Mouse (Mus musculus): ENCODE results near the gene Atg13. TPM values are rescaled to one million over a fixed set of nuclear protein-coding genes. Genes with fewer than 3 reads are reported as not detected.

Atg13 gene
- polyA plus RNA-seq, 1 experiment from 2014 or later: 27.6 TPM

GRCm38 (mm10) chr2:91705736-91706135, 4.6 kb downstream of the Atg13 start:
- no peak for ATAC-seq (ENCODE audit: insufficient read depth, low FRiP score)
- Histone ChIP-seq H3K27ac (ENCODE audit: low read length) (no peak overlapping the region), H3K9ac (ENCODE audit: low read length) (no peak overlapping the region), H3K4me1 (ENCODE audit: control insufficient read depth, insufficient read depth, low read length) (peaks cover 7% of the 10 kb centered on the region), H3K27me3 (ENCODE audit: control insufficient read depth, insufficient read depth, low read length) (no peaks in the 10 kb centered on the region), H3K4me2 (ENCODE audit: low read depth, low read length) (no peak overlapping the region), H3K36me3 (ENCODE audit: control insufficient read depth, insufficient read depth, low read length) (no peaks in the 10 kb centered on the region), H3K4me3 (replicated peaks; ENCODE audit: low read length) (no peak overlapping the region), H3K9me3 (replicated peaks; ENCODE audit: control insufficient read depth, low read length) (no peaks in the 10 kb centered on the region)
- 71% methylated on average over 6 of the region's 6 CpGs for WGBS

GRCm38 (mm10) chr2:91701366-91701765, 9.0 kb downstream of the Atg13 start:
- 96% methylated on average over 2 of the region's 2 CpGs for WGBS
- Histone ChIP-seq H3K27ac (ENCODE audit: low read length) (no peak overlapping the region), H3K4me3 (replicated peaks; ENCODE audit: low read length) (no peak overlapping the region), H3K4me2 (ENCODE audit: low read depth, low read length) (no peak overlapping the region), H3K9ac (ENCODE audit: low read length) (no peak overlapping the region), H3K27me3 (ENCODE audit: control insufficient read depth, insufficient read depth, low read length) (no peaks in the 10 kb centered on the region), H3K36me3 (ENCODE audit: control insufficient read depth, insufficient read depth, low read length) (no peaks in the 10 kb centered on the region), H3K9me3 (replicated peaks; ENCODE audit: control insufficient read depth, low read length) (no peaks in the 10 kb centered on the region), H3K4me1 (ENCODE audit: control insufficient read depth, insufficient read depth, low read length) (0 out of 2 replicates have a peak, but pooled peaks cover 3% of the 10 kb centered on the region)
- no peak for ATAC-seq (ENCODE audit: insufficient read depth, low FRiP score)

- no peaks in the 10 kb centered on the region for H3K36me3 ChIP-seq (ENCODE audit: control insufficient read depth, insufficient read depth, low read length)
- H3K27ac ChIP-seq (ENCODE audit: low read length): no peak overlapping the region
- no peak overlapping the region for H3K4me2 ChIP-seq (ENCODE audit: low read depth, low read length)
- no peak overlapping the region for H3K9ac ChIP-seq (ENCODE audit: low read length)
- 0 out of 2 replicates have a peak, but pooled peaks cover 3% of the 10 kb centered on the region for H3K4me1 ChIP-seq (ENCODE audit: control insufficient read depth, insufficient read depth, low read length)
- no peaks in the 10 kb centered on the region for H3K27me3 ChIP-seq (ENCODE audit: control insufficient read depth, insufficient read depth, low read length)
- H3K4me3 ChIP-seq (replicated peaks; ENCODE audit: low read length): no peak overlapping the region
- 60% methylated on average over 1 of the region's 1 CpGs for WGBS
- no peak for ATAC-seq (ENCODE audit: insufficient read depth, low FRiP score)
- no peaks in the 10 kb centered on the region for H3K9me3 ChIP-seq (replicated peaks; ENCODE audit: control insufficient read depth, low read length)
Observed at GRCm38 (mm10) chr2:91699225-91699624, 11.2 kb downstream of the Atg13 start.

GRCm38 (mm10) chr2:91696225-91696590, 14.2 kb downstream of the Atg13 start:
- ATAC-seq (ENCODE audit: insufficient read depth, low FRiP score): peak; percentile 73; the same call in 1 of the 2 replicates
- Histone ChIP-seq H3K36me3 (ENCODE audit: control insufficient read depth, insufficient read depth, low read length) (no peaks in the 10 kb centered on the region), H3K4me1 (ENCODE audit: control insufficient read depth, insufficient read depth, low read length) (0 out of 2 replicates have a peak, but pooled peaks cover 3% of the 10 kb centered on the region), H3K9ac (ENCODE audit: low read length) (no peak overlapping the region), H3K4me3 (replicated peaks; ENCODE audit: low read length) (no peak overlapping the region), H3K27ac (ENCODE audit: low read length) (peak overlapping the region; percentile 42), H3K9me3 (replicated peaks; ENCODE audit: control insufficient read depth, low read length) (no peaks in the 10 kb centered on the region), H3K4me2 (ENCODE audit: low read depth, low read length) (no peak overlapping the region), H3K27me3 (ENCODE audit: control insufficient read depth, insufficient read depth, low read length) (no peaks in the 10 kb centered on the region)
- WGBS: 53% methylated on average over 1 of the region's 1 CpGs

- no peak overlapping the region for H3K4me3 ChIP-seq (replicated peaks; ENCODE audit: low read length)
- no peaks in the 10 kb centered on the region for H3K9me3 ChIP-seq (replicated peaks; ENCODE audit: control insufficient read depth, low read length)
- no peak overlapping the region for H3K4me2 ChIP-seq (ENCODE audit: low read depth, low read length)
- H3K27me3 ChIP-seq (ENCODE audit: control insufficient read depth, insufficient read depth, low read length): no peaks in the 10 kb centered on the region
- no peak overlapping the region for H3K9ac ChIP-seq (ENCODE audit: low read length)
- H3K36me3 ChIP-seq (ENCODE audit: control insufficient read depth, insufficient read depth, low read length): no peaks in the 10 kb centered on the region
- ATAC-seq (ENCODE audit: insufficient read depth, low FRiP score): no peak
- 0 out of 2 replicates have a peak, but pooled peaks cover 3% of the 10 kb centered on the region for H3K4me1 ChIP-seq (ENCODE audit: control insufficient read depth, insufficient read depth, low read length)
- WGBS: 91% methylated on average over 10 of the region's 10 CpGs
- H3K27ac ChIP-seq (ENCODE audit: low read length): peak overlapping the region; percentile 42
Observed at GRCm38 (mm10) chr2:91695436-91696224, 14.7 kb downstream of the Atg13 start.

- WGBS: 83% methylated on average over 7 of the region's 7 CpGs
- H3K4me2 ChIP-seq (ENCODE audit: low read depth, low read length): no peak overlapping the region
- H3K9me3 ChIP-seq (replicated peaks; ENCODE audit: control insufficient read depth, low read length): no peaks in the 10 kb centered on the region
- 0 out of 2 replicates have a peak, but pooled peaks cover 8% of the 10 kb centered on the region for H3K36me3 ChIP-seq (ENCODE audit: control insufficient read depth, insufficient read depth, low read length)
- no peaks in the 10 kb centered on the region for H3K4me1 ChIP-seq (ENCODE audit: control insufficient read depth, insufficient read depth, low read length)
- H3K4me3 ChIP-seq (replicated peaks; ENCODE audit: low read length): no peak overlapping the region
- no peak overlapping the region for H3K9ac ChIP-seq (ENCODE audit: low read length)
- H3K27me3 ChIP-seq (ENCODE audit: control insufficient read depth, insufficient read depth, low read length): no peaks in the 10 kb centered on the region
- no peak; the same call in 1 of the 2 replicates for ATAC-seq (ENCODE audit: insufficient read depth, low FRiP score)
- H3K27ac ChIP-seq (ENCODE audit: low read length): no peak overlapping the region
Observed at GRCm38 (mm10) chr2:91689452-91689851, 20.9 kb downstream of the Atg13 start.

GRCm38 (mm10) chr2:91683919-91684318, 26.5 kb downstream of the Atg13 start:
- H3K9ac ChIP-seq (ENCODE audit: low read length): no peak overlapping the region
- no peak for ATAC-seq (ENCODE audit: insufficient read depth, low FRiP score)
- no peak overlapping the region for H3K4me2 ChIP-seq (ENCODE audit: low read depth, low read length)
- H3K27me3 ChIP-seq (ENCODE audit: control insufficient read depth, insufficient read depth, low read length): no peaks in the 10 kb centered on the region
- 0 out of 2 replicates have a peak, but pooled peaks cover 12% of the 10 kb centered on the region for H3K36me3 ChIP-seq (ENCODE audit: control insufficient read depth, insufficient read depth, low read length)
- H3K4me3 ChIP-seq (replicated peaks; ENCODE audit: low read length): no peak overlapping the region
- WGBS: 69% methylated on average over 8 of the region's 8 CpGs
- H3K9me3 ChIP-seq (replicated peaks; ENCODE audit: control insufficient read depth, low read length): no peaks in the 10 kb centered on the region
- no peak overlapping the region for H3K27ac ChIP-seq (ENCODE audit: low read length)
- no peaks in the 10 kb centered on the region for H3K4me1 ChIP-seq (ENCODE audit: control insufficient read depth, insufficient read depth, low read length)

GRCm38 (mm10) chr2:91682850-91683249, 27.5 kb downstream of the Atg13 start:
- no peak overlapping the region for H3K4me3 ChIP-seq (replicated peaks; ENCODE audit: low read length)
- H3K9me3 ChIP-seq (replicated peaks; ENCODE audit: control insufficient read depth, low read length): no peaks in the 10 kb centered on the region
- no peaks in the 10 kb centered on the region for H3K27me3 ChIP-seq (ENCODE audit: control insufficient read depth, insufficient read depth, low read length)
- H3K36me3 ChIP-seq (ENCODE audit: control insufficient read depth, insufficient read depth, low read length): 0 out of 2 replicates have a peak, but pooled peaks cover 5% of the 10 kb centered on the region
- no peak overlapping the region for H3K27ac ChIP-seq (ENCODE audit: low read length)
- no peak overlapping the region for H3K4me2 ChIP-seq (ENCODE audit: low read depth, low read length)
- no peak overlapping the region for H3K9ac ChIP-seq (ENCODE audit: low read length)
- ATAC-seq (ENCODE audit: insufficient read depth, low FRiP score): peak; percentile 40; the same call in 1 of the 2 replicates
- no peaks in the 10 kb centered on the region for H3K4me1 ChIP-seq (ENCODE audit: control insufficient read depth, insufficient read depth, low read length)
- 50% methylated on average over 4 of the region's 4 CpGs for WGBS

- Histone ChIP-seq H3K9ac (ENCODE audit: low read length) (no peak overlapping the region), H3K4me3 (replicated peaks; ENCODE audit: low read length) (no peak overlapping the region), H3K27me3 (ENCODE audit: control insufficient read depth, insufficient read depth, low read length) (no peaks in the 10 kb centered on the region), H3K9me3 (replicated peaks; ENCODE audit: control insufficient read depth, low read length) (no peaks in the 10 kb centered on the region), H3K27ac (ENCODE audit: low read length) (no peak overlapping the region), H3K36me3 (ENCODE audit: control insufficient read depth, insufficient read depth, low read length) (peaks cover 9% of the 10 kb centered on the region; the same call in 1 of the 2 replicates), H3K4me2 (ENCODE audit: low read depth, low read length) (no peak overlapping the region), H3K4me1 (ENCODE audit: control insufficient read depth, insufficient read depth, low read length) (no peaks in the 10 kb centered on the region)
- ATAC-seq (ENCODE audit: insufficient read depth, low FRiP score): no peak
Observed at GRCm38 (mm10) chr2:91676961-91677360, 33.4 kb downstream of the Atg13 start.

All from stomach, embryonic 16.5 days (tissue).